Mouse (Mus musculus): ENCODE data around the gene Abhd11. TPM values are rescaled to one million over a fixed set of nuclear protein-coding genes. Genes with fewer than 3 reads are reported as not detected.
A peak's percentile ranks its signal among the peaks of the same experiment; 100 is the strongest.

The Abhd11 gene
- polyA plus RNA-seq, 1 experiment from 2014 or later = 70.9 TPM

- WGBS = 54% methylated on average over 6 of the region's 6 CpGs
- H3K9me3 ChIP-seq = no peaks in the 10 kb centered on the region
- no peak overlapping the region for H3K27ac ChIP-seq
- no peak for ATAC-seq (ENCODE audit: insufficient read depth, low FRiP score, low read depth)
- H3K27me3 ChIP-seq (replicated peaks) = peaks cover 32% of the 10 kb centered on the region
- peaks cover 18% of the 10 kb centered on the region for H3K4me1 ChIP-seq
- H3K36me3 ChIP-seq = no peaks in the 10 kb centered on the region
- H3K4me3 ChIP-seq (replicated peaks) = no peak overlapping the region
- H3K9ac ChIP-seq = no peak overlapping the region
- no peak overlapping the region for H3K4me2 ChIP-seq
Observed at GRCm38 (mm10) chr5:134989741-134990140, 19.2 kb upstream of the Abhd11 start.

GRCm38 (mm10) chr5:134992566-134992965 lies 16.4 kb upstream of the Abhd11 start:
- WGBS = 81% methylated on average over 5 of the region's 5 CpGs
- no peak overlapping the region for H3K9ac ChIP-seq
- H3K4me2 ChIP-seq = no peak overlapping the region
- H3K9me3 ChIP-seq = no peaks in the 10 kb centered on the region
- H3K36me3 ChIP-seq = no peaks in the 10 kb centered on the region
- H3K27me3 ChIP-seq (replicated peaks) = peaks cover 5% of the 10 kb centered on the region
- H3K4me1 ChIP-seq = no peaks in the 10 kb centered on the region
- peak; percentile 51; the same call in 1 of the 2 replicates for ATAC-seq (ENCODE audit: insufficient read depth, low FRiP score, low read depth)
- peak overlapping the region; percentile 50; the same call in 1 of the 2 replicates for H3K27ac ChIP-seq
- H3K4me3 ChIP-seq (replicated peaks) = no peak overlapping the region

GRCm38 (mm10) chr5:134998359-134998758 lies 10.6 kb upstream of the Abhd11 start:
- no peak overlapping the region for H3K27ac ChIP-seq
- no peaks in the 10 kb centered on the region for H3K36me3 ChIP-seq
- H3K4me1 ChIP-seq = peaks cover 20% of the 10 kb centered on the region; the same call in 1 of the 2 replicates
- WGBS = 49% methylated on average over 6 of the region's 6 CpGs
- no peak overlapping the region for H3K9ac ChIP-seq
- H3K4me2 ChIP-seq = no peak overlapping the region
- ATAC-seq (ENCODE audit: insufficient read depth, low FRiP score, low read depth) = no peak
- H3K9me3 ChIP-seq = no peaks in the 10 kb centered on the region
- H3K27me3 ChIP-seq (replicated peaks) = no peaks in the 10 kb centered on the region
- H3K4me3 ChIP-seq (replicated peaks) = no peak overlapping the region

GRCm38 (mm10) chr5:134999797-135000196 lies 9.2 kb upstream of the Abhd11 start:
- no peaks in the 10 kb centered on the region for H3K9me3 ChIP-seq
- H3K36me3 ChIP-seq = no peaks in the 10 kb centered on the region
- H3K4me1 ChIP-seq = peaks cover 20% of the 10 kb centered on the region; the same call in 1 of the 2 replicates
- no peak overlapping the region for H3K4me2 ChIP-seq
- no peak overlapping the region for H3K4me3 ChIP-seq (replicated peaks)
- no peaks in the 10 kb centered on the region for H3K27me3 ChIP-seq (replicated peaks)
- no peak overlapping the region for H3K9ac ChIP-seq
- ATAC-seq (ENCODE audit: insufficient read depth, low FRiP score, low read depth) = no peak
- WGBS = 95% methylated on average over 4 of the region's 4 CpGs
- no peak overlapping the region for H3K27ac ChIP-seq

- H3K4me3 ChIP-seq (replicated peaks) = no peak overlapping the region
Observed at GRCm38 (mm10) chr5:135000751-135001150, 8.2 kb upstream of the Abhd11 start.

GRCm38 (mm10) chr5:135001309-135001708 lies 7.6 kb upstream of the Abhd11 start:
- H3K27ac ChIP-seq = peak overlapping the region; percentile 83
- no peaks in the 10 kb centered on the region for H3K27me3 ChIP-seq (replicated peaks)
- ATAC-seq (ENCODE audit: insufficient read depth, low FRiP score, low read depth) = peak; percentile 90
- H3K9ac ChIP-seq = no peak overlapping the region
- WGBS = 2% methylated on average over 14 of the region's 14 CpGs
- H3K36me3 ChIP-seq = no peaks in the 10 kb centered on the region
- H3K4me1 ChIP-seq = peaks cover 20% of the 10 kb centered on the region; the same call in 1 of the 2 replicates
- H3K4me3 ChIP-seq (replicated peaks) = no peak overlapping the region
- H3K9me3 ChIP-seq = no peaks in the 10 kb centered on the region
- H3K4me2 ChIP-seq = peak overlapping the region; percentile 8

More at GRCm38 (mm10) chr5:135000751-135001150, 8.2 kb upstream of the Abhd11 start:
- Histone ChIP-seq H3K27ac (peak overlapping the region; percentile 83), H3K9me3 (no peaks in the 10 kb centered on the region), H3K36me3 (no peaks in the 10 kb centered on the region), H3K9ac (no peak overlapping the region), H3K4me1 (peaks cover 20% of the 10 kb centered on the region; the same call in 1 of the 2 replicates), H3K4me2 (peak overlapping the region; percentile 8; the same call in 1 of the 2 replicates), H3K27me3 (replicated peaks) (no peaks in the 10 kb centered on the region)
- 59% methylated on average over 16 of the region's 16 CpGs for WGBS
- no peak for ATAC-seq (ENCODE audit: insufficient read depth, low FRiP score, low read depth)

- Histone ChIP-seq H3K27ac (peak overlapping the region; percentile 64), H3K9me3 (no peaks in the 10 kb centered on the region), H3K27me3 (replicated peaks) (no peaks in the 10 kb centered on the region), H3K36me3 (no peaks in the 10 kb centered on the region), H3K4me2 (no peak overlapping the region), H3K4me3 (replicated peaks) (no peak overlapping the region), H3K4me1 (peaks cover 20% of the 10 kb centered on the region; the same call in 1 of the 2 replicates), H3K9ac (no peak overlapping the region)
- no peak for ATAC-seq (ENCODE audit: insufficient read depth, low FRiP score, low read depth)
- 44% methylated on average over 5 of the region's 5 CpGs for WGBS
Observed at GRCm38 (mm10) chr5:135002151-135002550, 6.8 kb upstream of the Abhd11 start.

- WGBS = 27% methylated on average over 16 of the region's 16 CpGs
- no peaks in the 10 kb centered on the region for H3K9me3 ChIP-seq
- H3K36me3 ChIP-seq = no peaks in the 10 kb centered on the region
- peak overlapping the region; percentile 97 for H3K27ac ChIP-seq
- peak overlapping the region; percentile 94 for H3K4me2 ChIP-seq
- H3K9ac ChIP-seq = peak overlapping the region; percentile 55
- H3K4me3 ChIP-seq (replicated peaks) = peak overlapping the region; percentile 59
- no peaks in the 10 kb centered on the region for H3K27me3 ChIP-seq (replicated peaks)
- no peak for ATAC-seq (ENCODE audit: insufficient read depth, low FRiP score, low read depth)
- H3K4me1 ChIP-seq = peaks cover 33% of the 10 kb centered on the region
Observed at GRCm38 (mm10) chr5:135007802-135008571, 965 bp upstream of the Abhd11 start.

- WGBS = under 1% methylated on average over 37 of the region's 37 CpGs
- Histone ChIP-seq H3K27me3 (replicated peaks) (no peaks in the 10 kb centered on the region), H3K36me3 (no peaks in the 10 kb centered on the region), H3K4me2 (peak overlapping the region; percentile 59), H3K4me3 (replicated peaks) (peak overlapping the region; percentile 59), H3K9ac (peak overlapping the region; percentile 42; the same call in 1 of the 2 replicates), H3K4me1 (peaks cover 35% of the 10 kb centered on the region), H3K9me3 (no peaks in the 10 kb centered on the region), H3K27ac (peak overlapping the region; percentile 99)
- ATAC-seq (ENCODE audit: insufficient read depth, low FRiP score, low read depth) = peak; percentile 67
Observed at GRCm38 (mm10) chr5:135009590-135010319, 803 bp downstream of the Abhd11 start.

GRCm38 (mm10) chr5:135010320-135010709 lies 1.4 kb downstream of the Abhd11 start:
- Histone ChIP-seq H3K27ac (peak overlapping the region; percentile 99), H3K9ac (0 out of 2 replicates have a peak overlapping the region, but pooled peaks have one; percentile 42), H3K4me3 (replicated peaks) (peak overlapping the region; percentile 59), H3K9me3 (no peaks in the 10 kb centered on the region), H3K4me2 (peak overlapping the region; percentile 59), H3K27me3 (replicated peaks) (no peaks in the 10 kb centered on the region), H3K4me1 (peaks cover 37% of the 10 kb centered on the region), H3K36me3 (no peaks in the 10 kb centered on the region)
- 51% methylated on average over 7 of the region's 7 CpGs for WGBS
- ATAC-seq (ENCODE audit: insufficient read depth, low FRiP score, low read depth) = no peak

- peak overlapping the region; percentile 59 for H3K4me2 ChIP-seq
- WGBS = 84% methylated on average over 25 of the region's 25 CpGs
- ATAC-seq (ENCODE audit: insufficient read depth, low FRiP score, low read depth) = no peak
- H3K9me3 ChIP-seq = no peaks in the 10 kb centered on the region
- no peak overlapping the region for H3K9ac ChIP-seq
- no peak overlapping the region for H3K27ac ChIP-seq
- H3K4me1 ChIP-seq = peaks cover 39% of the 10 kb centered on the region
- H3K27me3 ChIP-seq (replicated peaks) = no peaks in the 10 kb centered on the region
- H3K36me3 ChIP-seq = no peaks in the 10 kb centered on the region
- peak overlapping the region; percentile 59; the same call in 1 of the 2 replicates for H3K4me3 ChIP-seq (replicated peaks)
Observed at GRCm38 (mm10) chr5:135010841-135011743, 2.1 kb downstream of the Abhd11 start.

Data from stomach, embryonic 15.5 days (tissue).